In genomic region chr13:23535137-23536075, GRCm38 (mm10) we compare ENCODE assay signal across 8 mouse cellular contexts. TPM values are rescaled to one million over a fixed set of nuclear protein-coding genes. Genes with fewer than 3 reads are reported as not detected.
A peak's percentile ranks its signal among the peaks of the same experiment; 100 is the strongest.
DNase-seq lines count a peak whose midpoint lies in the region; ATAC-seq and TF ChIP-seq lines count a peak whose summit lies in the region.
"Not testable (repeated sequence)": the region's sequence is repeated elsewhere in the genome, so short reads cannot be mapped to it uniquely, and the experiment has no call there.

Hist1h3g (plus strand) TSS chr13:23535422.

- H3K27ac ChIP-seq in forebrain, embryonic 16.5 days (ENCODE audit: low read length), result peak within 1 kb of the TSS; percentile 75
- H3K27ac ChIP-seq in layer of hippocampus, adult 2 months, result peak within 1 kb of the TSS; percentile 40; the same call in 1 of the 2 replicates
- H3K27ac ChIP-seq in neural tube, embryonic 15.5 days (replicated peaks), result peak within 1 kb of the TSS; percentile 73

- peak within 1 kb of the TSS; percentile 78 for H3K4me2 ChIP-seq in forebrain, embryonic 16.5 days (ENCODE audit: low read length)
- H3K4me2 ChIP-seq in neural tube, embryonic 15.5 days, result peak within 1 kb of the TSS; percentile 87

- not testable (repeated sequence) for TF ChIP-seq POLR2A in lung, adult 2 months (IDR thresholded peaks at IDR 0.05; ENCODE audit: borderline replicate concordance, extremely low read depth, low read depth, low read length)

- H3K36me3 ChIP-seq in G1E (replicated peaks); forebrain, embryonic 16.5 days (ENCODE audit: control insufficient read depth, insufficient read depth); neural tube, embryonic 15.5 days: not testable (repeated sequence)

- not testable (repeated sequence) for H3K27me3 ChIP-seq in G1E (ENCODE audit: insufficient read depth, low read length); forebrain, embryonic 16.5 days (replicated peaks; ENCODE audit: control insufficient read depth, insufficient read depth, low read length); neural tube, embryonic 15.5 days (replicated peaks)

- intact Hi-C loops in heart, postnatal 36 days (cut with DNase I), result not testable (repeated sequence)

- under 1% methylated on average over 48 of the region's 62 CpGs for WGBS in forebrain, embryonic 16.5 days
- WGBS in lung, adult 2 months, result 1% methylated on average over 49 of the region's 62 CpGs
- WGBS in neural tube, embryonic 15.5 days, result under 1% methylated on average over 52 of the region's 62 CpGs

- H3K4me3 ChIP-seq in G1E (ENCODE audit: low read depth, low read length), result peak within 1 kb of the TSS; percentile 71
- H3K4me3 ChIP-seq in forebrain, embryonic 16.5 days (replicated peaks; ENCODE audit: low read length), result peak within 1 kb of the TSS; percentile 55
- peak within 1 kb of the TSS; percentile 62 for H3K4me3 ChIP-seq in layer of hippocampus, adult 2 months
- peak within 1 kb of the TSS; percentile 59 for H3K4me3 ChIP-seq in lung, adult 2 months (replicated peaks; ENCODE audit: extremely low read depth, low read depth, low read length)
- H3K4me3 ChIP-seq in neural tube, embryonic 15.5 days (replicated peaks), result peak within 1 kb of the TSS; percentile 56

- peak within 1 kb of the TSS; percentile 39 for H3K9ac ChIP-seq in forebrain, embryonic 16.5 days (replicated peaks; ENCODE audit: low read depth, low read length)
- H3K9ac ChIP-seq in neural tube, embryonic 15.5 days (replicated peaks), result peak within 1 kb of the TSS; percentile 40

- H3K9me3 ChIP-seq in G1E (replicated peaks); forebrain, embryonic 16.5 days (ENCODE audit: control insufficient read depth, low read length); neural tube, embryonic 15.5 days (replicated peaks): not testable (repeated sequence)

- ATAC-seq in G1E (ENCODE audit: extremely low read depth, insufficient number of reproducible peaks, low FRiP score, poor library complexity, severe bottlenecking), result peak; percentile 77
- peak; percentile 91 for ATAC-seq in forebrain, embryonic 16.5 days
- peak; percentile 88 for ATAC-seq in neural tube, embryonic 15.5 days (ENCODE audit: low FRiP score)

- TF ChIP-seq CTCF in G1E (IDR thresholded peaks at IDR 0.05; ENCODE audit: low read depth, low read length); lung, adult 2 months (IDR thresholded peaks at IDR 0.05; ENCODE audit: insufficient read depth, low read length): not testable (repeated sequence)
- TF ChIP-seq CTCF in layer of hippocampus, adult 2 months (conservative IDR thresholded peaks at IDR 0.05), result peak; percentile 36; the same call in 1 of the 2 replicates

- peaks cover 24% of the 10 kb centered on the region for H3K4me1 ChIP-seq in G1E (ENCODE audit: insufficient read depth, low read depth, low read length)
- peaks cover 36% of the 10 kb centered on the region for H3K4me1 ChIP-seq in forebrain, embryonic 16.5 days (replicated peaks; ENCODE audit: control insufficient read depth, insufficient read depth, low read length)
- H3K4me1 ChIP-seq in lung, adult 2 months (ENCODE audit: control insufficient read depth, insufficient read depth, low read length), result not testable (repeated sequence)
- H3K4me1 ChIP-seq in neural tube, embryonic 15.5 days, result peaks cover 26% of the 10 kb centered on the region

- DNase-seq in G1E (ENCODE audit: low spot score), result peak; percentile 91
- peak; percentile 81 to 88 for DNase-seq in cerebellum, adult 18-20 months
- peak; percentile 82 to 84 for DNase-seq in heart, postnatal 36 days
- peak; percentile 86 to 93 for DNase-seq in layer of hippocampus, adult 2 months (ENCODE audit: low spot score in 2 of 2)
- peak; percentile 78 for DNase-seq in lung, adult 2 months
- peak; percentile 79 to 92 for DNase-seq in thymus, adult 18-20 months

RNA-seq across cellular contexts. Expression of gene Hist1h3g, which starts in this region (rescaled TPM):
- 647 and 719 TPM in 2 replicates for total RNA-seq in G1E (2014; fragmentation: Nextera tagmentation)
- 217 and 302 TPM in 2 replicates for total RNA-seq in G1E (2017)
- 12.1 and 32.9 TPM in 2 replicates for polyA plus RNA-seq in G1E (2012)
- 1.5 and 3.2 TPM in 2 replicates for polyA plus RNA-seq in forebrain, embryonic 16.5 days (2015; fragmentation: Nextera tagmentation; extraction: Ambion mirVana)
- total RNA-seq in heart, postnatal 36 days (2021), result 1 to 10 TPM; 2.5 to 4.1 TPM
- 1 to 10 TPM; 3.6 to 5.5 TPM for total RNA-seq in layer of hippocampus, adult 2 months (2021)
- 2.1 and 2.3 TPM in 2 replicates for polyA plus RNA-seq in lung, adult 2 months (2012; rRNA removed)
- 0.51 and 0.64 TPM in 2 replicates for polyA plus RNA-seq in neural tube, embryonic 15.5 days (2015; fragmentation: Nextera tagmentation; extraction: Ambion mirVana)

Comparison
In these comparisons a context has a peak if more than half of its experiments do, and no peak if none do; other contexts are left out.
1. Peak in every context shown above with its lines: DNase-seq, ATAC-seq, H3K4me3 ChIP-seq and H3K27ac ChIP-seq.
2. RNA of gene Hist1h3g (total RNA-seq): 217 to 719 TPM in G1E; 3.6 to 5.5 TPM in layer of hippocampus, adult 2 months and 2.5 to 4.1 TPM in heart, postnatal 36 days; every median in the first group is over 10 times any median in the second.
3. Peak in ATAC-seq, H3K4me3 ChIP-seq, H3K27ac ChIP-seq, H3K9ac ChIP-seq and H3K4me2 ChIP-seq in neural tube, embryonic 15.5 days; RNA of the gene not detected or under 1 TPM.